Mouse (Mus musculus) lung, postnatal 36 days (tissue): ENCODE results near the gene Sh3glb1.
"Not testable (repeated sequence)": the region's sequence is repeated elsewhere in the genome, so short reads cannot be mapped to it uniquely, and the experiment has no call there.

ENCODE experiments used
- DNase-seq: peaks from one replicate; pipeline ENCODE4 v3.0.0; 2022; ENCODE audit warnings: mixed read lengths

Sh3glb1 gene

GRCm38 (mm10) chr3:144719901-144720747, at the start of gene Sh3glb1:
TSS of gene Sh3glb1 (minus strand) at chr3:144720335.
- DNase-seq, result peak; percentile 97

- DNase-seq, result no peak
Observed at GRCm38 (mm10) chr3:144765161-144765560, 45.0 kb upstream of the Sh3glb1 start.

- peak; percentile 9 for DNase-seq
Observed at GRCm38 (mm10) chr3:144761454-144761853, 41.3 kb upstream of the Sh3glb1 start.

GRCm38 (mm10) chr3:144760592-144761309, 40.6 kb upstream of the Sh3glb1 start, which contains the start of gene Clca3a1:
TSS of gene Clca3a1 (minus strand) at chr3:144760977.
- DNase-seq, result peak; percentile 43

GRCm38 (mm10) chr3:144759719-144760118, 39.6 kb upstream of the Sh3glb1 start:
- DNase-seq, result no peak

GRCm38 (mm10) chr3:144756103-144756502, 36.0 kb upstream of the Sh3glb1 start:
- DNase-seq, result not testable (repeated sequence)

GRCm38 (mm10) chr3:144753120-144753519, 33.0 kb upstream of the Sh3glb1 start:
- peak; percentile 20 for DNase-seq

- DNase-seq, result not testable (repeated sequence)
Observed at GRCm38 (mm10) chr3:144749062-144749963, 29.2 kb upstream of the Sh3glb1 start.

GRCm38 (mm10) chr3:144747706-144748105, 27.6 kb upstream of the Sh3glb1 start:
- not testable (repeated sequence) for DNase-seq

GRCm38 (mm10) chr3:144738396-144738795, 18.3 kb upstream of the Sh3glb1 start:
- not testable (repeated sequence) for DNase-seq

- DNase-seq, result peak; percentile 58
Observed at GRCm38 (mm10) chr3:144736831-144737230, 16.7 kb upstream of the Sh3glb1 start.

GRCm38 (mm10) chr3:144723455-144723854, 3.3 kb upstream of the Sh3glb1 start:
- DNase-seq, result peak; percentile 79

GRCm38 (mm10) chr3:144722566-144722965, 2.4 kb upstream of the Sh3glb1 start:
- not testable (repeated sequence) for DNase-seq

GRCm38 (mm10) chr3:144721860-144722256, 1.7 kb upstream of the Sh3glb1 start:
- DNase-seq, result no peak

GRCm38 (mm10) chr3:144721077-144721859, 1.1 kb upstream of the Sh3glb1 start:
- DNase-seq, result no peak

GRCm38 (mm10) chr3:144719088-144719900, 841 bp downstream of the Sh3glb1 start:
- DNase-seq, result peak; percentile 66

- peak; percentile 74 for DNase-seq
Observed at GRCm38 (mm10) chr3:144718706-144719087, 1.4 kb downstream of the Sh3glb1 start.

- no peak for DNase-seq
Observed at GRCm38 (mm10) chr3:144717835-144718234, 2.3 kb downstream of the Sh3glb1 start.

- DNase-seq, result no peak
Observed at GRCm38 (mm10) chr3:144717121-144717520, 3.0 kb downstream of the Sh3glb1 start.

GRCm38 (mm10) chr3:144715901-144716300, 4.2 kb downstream of the Sh3glb1 start:
- DNase-seq, result no peak

GRCm38 (mm10) chr3:144715033-144715432, 5.1 kb downstream of the Sh3glb1 start:
- no peak for DNase-seq
